Mouse (Mus musculus) testis, adult 2 months (tissue): Measurements from ENCODE around the gene Pank1.

Experiments
- CTCF ChIP-seq: fragments of 200-500 bp; IDR thresholded peaks from 2 replicates; pipeline ENCODE4 v1.5.1; 2012; ENCODE audit warnings: low read depth, mild to moderate bottlenecking, inconsistent platforms, low read length, moderate library complexity; ENCODE audit not compliant: control insufficient read depth, insufficient read depth, insufficient replicate concordance
- POLR2A ChIP-seq: fragments of 200-500 bp; IDR thresholded peaks from 2 replicates; pipeline ENCODE4 v1.6.1; 2012; ENCODE audit warnings: low read depth, mild to moderate bottlenecking, inconsistent platforms, low read length, moderate library complexity; ENCODE audit not compliant: control insufficient read depth

GRCm38 (mm10) chr19:34883526-34884224, 4.4 kb upstream of the Pank1 start:
- TF ChIP-seq POLR2A: no peak
- TF ChIP-seq CTCF: no peak
